Mouse (Mus musculus) erythroblast, embryonic 14.5 days (primary cell): ENCODE data around the gene Olfm1.

Experiments
- GATA1 ChIP-seq: IDR thresholded peaks from 2 replicates; pipeline ENCODE4 v1.6.1; 2012; ENCODE audit warnings: low read length, inconsistent platforms, mixed read lengths
- TAL1 ChIP-seq: IDR thresholded peaks from 3 replicates; pipeline ENCODE4 v1.6.1; 2012; ENCODE audit warnings: low read length, inconsistent platforms, mixed read lengths

GRCm38 (mm10) chr2:28278853-28279252 lies 86.1 kb downstream of the Olfm1 start:
- TF ChIP-seq TAL1 (no peak), GATA1 (no peak)
